Mouse (Mus musculus) hindbrain, embryonic 11.5 days (tissue): ENCODE data around the gene Ptpn4. TPM values are rescaled to one million over a fixed set of nuclear protein-coding genes. Genes with fewer than 3 reads are reported as not detected.
A peak's percentile ranks its signal among the peaks of the same experiment; 100 is the strongest.

Experiments
- ATAC-seq: fragments of 200-750 bp; cut with Nextera tagmentation; 2 replicates; pipeline ENCODE4 v1.8.0; 2017; ENCODE audit warnings: mild to moderate bottlenecking, moderate TSS enrichment, moderate library complexity; ENCODE audit not compliant: low FRiP score
- DNase-seq: peaks from one replicate; pipeline ENCODE4 v3.0.0-alpha.2; 2015; ENCODE audit warnings: low spot score
- H3K27ac ChIP-seq: fragments of 300-500 bp; sonication (generic); 2 replicates; pipeline ENCODE4 v1.5.1; 2014; ENCODE audit warnings: mild to moderate bottlenecking, low read depth, low read length
- H3K27me3 ChIP-seq: fragments of 300-500 bp; sonication (generic); 2 replicates; pipeline ENCODE4 v1.6.1; 2014; ENCODE audit warnings: mild to moderate bottlenecking, low read length, moderate library complexity, mixed read lengths; ENCODE audit not compliant: control insufficient read depth, insufficient read depth
- H3K36me3 ChIP-seq: fragments of 300-500 bp; sonication (generic); 2 replicates; pipeline ENCODE4 v1.6.1; 2014; ENCODE audit warnings: mild to moderate bottlenecking, low read length, moderate library complexity, mixed read lengths; ENCODE audit not compliant: control insufficient read depth, insufficient read depth
- H3K4me1 ChIP-seq: fragments of 300-500 bp; sonication (generic); replicated peaks from 2 replicates; pipeline ENCODE4 v1.6.1; 2014; ENCODE audit warnings: low read length, mixed read lengths; ENCODE audit not compliant: control insufficient read depth, insufficient read depth
- H3K4me2 ChIP-seq: fragments of 300-500 bp; sonication (generic); replicated peaks from 2 replicates; pipeline ENCODE4 v1.6.1; 2014; ENCODE audit warnings: mild to moderate bottlenecking, low read depth, low read length
- H3K4me3 ChIP-seq: fragments of 300-500 bp; sonication (generic); 2 replicates; pipeline ENCODE4 v1.5.1; 2014; ENCODE audit warnings: low read depth, low read length
- H3K9ac ChIP-seq: fragments of 300-500 bp; sonication (generic); 2 replicates; pipeline ENCODE4 v1.6.1; 2014; ENCODE audit warnings: low read depth, low read length
- H3K9me3 ChIP-seq: fragments of 300-500 bp; sonication (generic); 2 replicates; pipeline ENCODE4 v1.6.1; 2016; ENCODE audit warnings: low read length; ENCODE audit not compliant: control insufficient read depth
- WGBS: fragments of 180-500 bp; shearing (Covaris S2); extraction: QIAGEN DNeasy Blood & Tissue Kit; methylation state at CpG from one replicate; pipeline ENCODE4 v1.1.7; 2014; 5-methylcytosine and 5-hydroxymethylcytosine counted together
- polyA plus RNA-seq: library from polyadenylated mRNA; unstranded; fragments of >200 nt; fragmentation: Nextera tagmentation; extraction: Ambion mirVana; gene quantifications from 2 replicates; pipeline ENCODE4 v1.2.1, GENCODE M21; 2014

Ptpn4 gene
- polyA plus RNA-seq, 1 experiment from 2014 or later = 18.9 TPM

GRCm38 (mm10) chr1:119836479-119837015, 866 bp downstream of the Ptpn4 start:
- peak overlapping the region; percentile 92 for H3K27ac ChIP-seq
- H3K4me1 ChIP-seq = no peaks in the 10 kb centered on the region
- under 1% methylated on average over 29 of the region's 31 CpGs for WGBS
- H3K4me2 ChIP-seq = peak overlapping the region; percentile 62
- H3K36me3 ChIP-seq = no peaks in the 10 kb centered on the region
- DNase-seq = no peak
- peak overlapping the region; percentile 88 for H3K9ac ChIP-seq
- peak overlapping the region; percentile 86 for H3K4me3 ChIP-seq
- ATAC-seq = no peak
- no peaks in the 10 kb centered on the region for H3K9me3 ChIP-seq
- no peaks in the 10 kb centered on the region for H3K27me3 ChIP-seq

GRCm38 (mm10) chr1:119835726-119836478, 1.5 kb downstream of the Ptpn4 start:
- ATAC-seq = no peak
- H3K36me3 ChIP-seq = no peaks in the 10 kb centered on the region
- H3K4me2 ChIP-seq = peak overlapping the region; percentile 62
- DNase-seq = peak; percentile 34
- H3K27me3 ChIP-seq = no peaks in the 10 kb centered on the region
- no peaks in the 10 kb centered on the region for H3K4me1 ChIP-seq
- peak overlapping the region; percentile 86 for H3K4me3 ChIP-seq
- H3K9me3 ChIP-seq = no peaks in the 10 kb centered on the region
- peak overlapping the region; percentile 88 for H3K9ac ChIP-seq
- no peak overlapping the region for H3K27ac ChIP-seq
- whole genome bisulfite sequencing = 20% methylated on average over 9 of the region's 9 CpGs

- no peak overlapping the region for H3K27ac ChIP-seq
- H3K4me2 ChIP-seq = no peak overlapping the region
- 94% methylated on average over 1 of the region's 1 CpGs for WGBS
- H3K4me3 ChIP-seq = no peak overlapping the region
- DNase-seq (no peak), ATAC-seq (no peak)
- H3K4me1 ChIP-seq = no peaks in the 10 kb centered on the region
- no peaks in the 10 kb centered on the region for H3K27me3 ChIP-seq
- H3K9me3 ChIP-seq = no peaks in the 10 kb centered on the region
- H3K36me3 ChIP-seq = no peaks in the 10 kb centered on the region
- H3K9ac ChIP-seq = no peak overlapping the region
These were observed 9.3 kb downstream of the Ptpn4 start for GRCm38 (mm10) chr1:119828160-119828559.

GRCm38 (mm10) chr1:119818704-119819103, 18.7 kb downstream of the Ptpn4 start:
- H3K9me3 ChIP-seq = no peaks in the 10 kb centered on the region
- H3K9ac ChIP-seq = no peak overlapping the region
- DNase-seq (peak; percentile 21), ATAC-seq (no peak)
- no peaks in the 10 kb centered on the region for H3K27me3 ChIP-seq
- H3K4me3 ChIP-seq = no peak overlapping the region
- no peaks in the 10 kb centered on the region for H3K36me3 ChIP-seq
- H3K4me1 ChIP-seq = no peaks in the 10 kb centered on the region
- H3K4me2 ChIP-seq = no peak overlapping the region
- H3K27ac ChIP-seq = no peak overlapping the region
- WGBS = 79% methylated on average over 1 of the region's 1 CpGs

- Histone ChIP-seq H3K4me1 (no peaks in the 10 kb centered on the region), H3K9ac (no peak overlapping the region), H3K4me3 (no peak overlapping the region), H3K4me2 (no peak overlapping the region), H3K27ac (no peak overlapping the region), H3K27me3 (no peaks in the 10 kb centered on the region), H3K9me3 (no peaks in the 10 kb centered on the region), H3K36me3 (no peaks in the 10 kb centered on the region)
- 96% methylated on average over 1 of the region's 1 CpGs for WGBS
- no peak for DNase-seq
- ATAC-seq = no peak
These were observed 29.7 kb downstream of the Ptpn4 start for GRCm38 (mm10) chr1:119807707-119808106.

- H3K27ac ChIP-seq = no peak overlapping the region
- no peaks in the 10 kb centered on the region for H3K9me3 ChIP-seq
- no peaks in the 10 kb centered on the region for H3K36me3 ChIP-seq
- H3K4me2 ChIP-seq = no peak overlapping the region
- WGBS = 96% methylated on average over 2 of the region's 2 CpGs
- H3K9ac ChIP-seq = no peak overlapping the region
- H3K4me1 ChIP-seq = no peaks in the 10 kb centered on the region
- ATAC-seq = no peak
- DNase-seq = no peak
- no peak overlapping the region for H3K4me3 ChIP-seq
- no peaks in the 10 kb centered on the region for H3K27me3 ChIP-seq
These were observed 31.4 kb downstream of the Ptpn4 start for GRCm38 (mm10) chr1:119805984-119806383.

GRCm38 (mm10) chr1:119804586-119804985, 32.8 kb downstream of the Ptpn4 start:
- Histone ChIP-seq H3K27me3 (no peaks in the 10 kb centered on the region), H3K4me2 (no peak overlapping the region), H3K36me3 (no peaks in the 10 kb centered on the region), H3K27ac (no peak overlapping the region), H3K9me3 (no peaks in the 10 kb centered on the region), H3K4me3 (no peak overlapping the region), H3K4me1 (no peaks in the 10 kb centered on the region), H3K9ac (no peak overlapping the region)
- DNase-seq = no peak
- no peak for ATAC-seq
- 53% methylated on average over 1 of the region's 1 CpGs for WGBS

GRCm38 (mm10) chr1:119795174-119795573, 42.2 kb downstream of the Ptpn4 start:
- Histone ChIP-seq H3K36me3 (no peaks in the 10 kb centered on the region), H3K27me3 (no peaks in the 10 kb centered on the region)
- no peak for ATAC-seq

GRCm38 (mm10) chr1:119794342-119794741, 43.1 kb downstream of the Ptpn4 start:
- WGBS = 93% methylated on average over 1 of the region's 1 CpGs
- H3K27me3 ChIP-seq = no peaks in the 10 kb centered on the region
- H3K9ac ChIP-seq = no peak overlapping the region
- ATAC-seq (no peak), DNase-seq (no peak)
- no peaks in the 10 kb centered on the region for H3K36me3 ChIP-seq
- no peak overlapping the region for H3K4me2 ChIP-seq
- no peaks in the 10 kb centered on the region for H3K4me1 ChIP-seq
- H3K9me3 ChIP-seq = no peaks in the 10 kb centered on the region
- no peak overlapping the region for H3K27ac ChIP-seq
- H3K4me3 ChIP-seq = no peak overlapping the region

More at GRCm38 (mm10) chr1:119795174-119795573, 42.2 kb downstream of the Ptpn4 start:
- no peak overlapping the region for H3K27ac ChIP-seq
- no peak overlapping the region for H3K4me2 ChIP-seq
- H3K4me3 ChIP-seq = no peak overlapping the region
- no peak overlapping the region for H3K9ac ChIP-seq
- H3K4me1 ChIP-seq = no peaks in the 10 kb centered on the region
- no peak for DNase-seq
- H3K9me3 ChIP-seq = no peaks in the 10 kb centered on the region
